Mouse (Mus musculus) liver, postnatal 0 days (tissue): ENCODE results near the gene Myrf.

Experiments used
- CTCF ChIP-seq: sonication (generic); IDR thresholded peaks from 2 replicates; pipeline ENCODE4 v1.5.1; 2016; ENCODE audit warnings: antibody characterized with exemption, low read depth
- EP300 ChIP-seq: IDR thresholded peaks from 2 replicates; pipeline ENCODE4 v1.6.1; 2016; ENCODE audit warnings: antibody characterized with exemption, low read depth, mild to moderate bottlenecking

GRCm38 (mm10) chr19:10171846-10172245 lies 68.7 kb downstream of the Myrf start:
- TF ChIP-seq CTCF (no peak), EP300 (no peak)
